Mouse (Mus musculus) granulocyte monocyte progenitor cell, adult 5-6 weeks (primary cell): Measurements from ENCODE around the gene 4921524J17Rik. TPM values are rescaled to one million over a fixed set of nuclear protein-coding genes. Genes with fewer than 3 reads are reported as not detected.
A peak's percentile ranks its signal among the peaks of the same experiment; 100 is the strongest.

Source experiments
- ATAC-seq: replicated peaks from 2 replicates; pipeline ENCODE4 v1.8.0; 2016; ENCODE audit warnings: mild to moderate bottlenecking, moderate TSS enrichment, inconsistent platforms; ENCODE audit not compliant: poor library complexity, severe bottlenecking
- total RNA-seq, 2 experiments: library from RNA; stranded (forward) in 1 of 2; stranded (reverse) in 1 of 2; fragments of 200-712, 200-1000 nt in 1 of 2; fragments of >200 nt in 1 of 2; fragmentation: Nextera tagmentation in 1 of 2; gene quantifications; 2 replicates each; pipeline ENCODE4 v1.2.3; 2014 to 2017

Gene 4921524J17Rik
- total RNA-seq, 2 experiments from 2014 or later = 11.2 to 38.7 TPM

DNA sequence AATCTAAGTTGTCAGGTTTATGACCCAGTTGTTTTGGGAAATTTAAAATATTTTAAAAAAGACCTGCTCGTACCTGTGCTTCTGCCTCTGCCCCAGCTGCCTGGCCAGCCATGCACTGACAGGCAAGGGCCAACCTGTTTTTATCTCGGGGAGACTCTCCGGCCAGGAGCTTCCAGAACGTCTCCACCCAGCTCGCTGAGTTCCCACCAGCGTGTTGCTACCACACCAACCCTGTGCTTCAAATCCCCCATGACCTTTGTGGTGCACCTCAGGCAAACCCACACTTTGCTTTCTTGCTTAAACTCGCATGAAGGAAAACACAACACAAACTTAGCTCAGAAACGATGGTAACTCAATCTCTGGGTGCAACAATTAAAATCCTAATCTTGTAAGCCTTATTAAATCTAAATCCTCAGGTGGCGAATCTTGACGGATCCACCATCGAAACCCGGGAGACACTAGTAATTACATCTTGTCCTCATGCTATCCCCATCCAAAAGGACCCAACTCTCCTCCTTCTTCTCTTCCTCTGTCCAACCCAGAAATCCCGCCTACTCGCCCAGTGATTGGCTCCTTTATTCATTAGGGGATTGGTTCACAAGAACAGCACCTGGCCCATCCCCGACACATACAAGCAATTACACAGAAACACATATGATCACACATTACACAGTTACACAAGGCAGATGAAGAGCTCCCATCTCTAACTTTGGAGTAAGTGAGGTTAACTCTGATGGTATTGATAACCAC lies 13.5 kb upstream of the 4921524J17Rik start:
- ATAC-seq = no peak

DNA sequence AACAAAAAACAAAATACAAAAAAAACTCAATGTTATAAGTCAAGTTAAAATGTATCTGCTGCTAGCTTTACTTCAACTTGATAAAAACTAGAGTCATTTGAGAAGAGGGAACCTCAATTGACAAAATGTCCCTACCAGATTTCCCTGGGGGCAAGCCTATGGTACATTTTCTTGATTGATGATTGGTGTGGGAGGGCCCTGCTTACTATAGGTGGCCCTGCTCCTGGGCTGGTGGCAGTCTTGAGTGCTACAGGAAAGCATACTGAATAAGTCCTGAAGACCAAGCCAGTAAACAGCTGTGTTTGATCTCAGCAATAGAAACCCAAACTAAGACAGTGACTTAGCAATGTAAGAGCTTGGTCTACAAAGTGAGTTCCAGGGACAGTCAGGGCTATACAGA lies 11.5 kb upstream of the 4921524J17Rik start:
- no peak for ATAC-seq

DNA sequence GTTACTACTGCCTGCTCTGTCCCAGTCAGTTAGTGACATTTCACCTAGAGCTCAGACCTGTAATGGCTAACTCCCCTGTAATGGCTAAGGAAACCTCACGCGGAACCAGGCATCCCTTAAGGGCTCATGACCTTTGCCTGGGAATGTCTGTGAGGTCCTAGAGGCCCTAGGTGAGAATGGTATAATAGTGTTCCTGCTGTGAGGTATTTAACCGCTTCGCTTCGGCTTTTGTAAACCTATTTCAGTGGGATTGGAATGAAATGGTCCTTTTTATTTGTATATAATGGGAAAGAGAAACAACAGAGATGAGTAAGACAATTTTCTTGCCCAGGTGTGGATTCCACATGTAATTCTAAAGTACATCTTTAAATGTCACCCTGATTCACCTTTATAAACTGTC lies 8.9 kb upstream of the 4921524J17Rik start:
- ATAC-seq = no peak

DNA sequence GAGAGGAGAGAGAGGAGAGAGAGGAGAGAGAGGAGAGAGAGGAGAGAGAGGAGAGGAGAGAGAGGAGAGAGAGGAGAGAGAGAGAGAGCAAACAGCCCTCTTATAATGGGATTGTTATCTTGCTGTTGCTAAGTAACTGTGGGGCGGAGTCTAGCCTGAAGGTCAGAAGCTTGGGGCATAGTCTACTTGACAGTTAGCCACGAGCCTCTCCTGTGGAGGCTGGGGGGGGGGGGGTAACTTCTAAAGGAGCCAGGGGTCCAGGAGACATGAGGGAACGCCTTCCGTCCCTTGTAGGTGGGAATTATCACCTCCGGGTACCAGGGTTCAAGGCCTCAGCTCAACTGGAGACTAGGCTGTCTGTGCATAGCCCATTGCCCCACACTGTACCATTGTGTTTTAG lies 3.1 kb upstream of the 4921524J17Rik start:
- no peak for ATAC-seq

DNA sequence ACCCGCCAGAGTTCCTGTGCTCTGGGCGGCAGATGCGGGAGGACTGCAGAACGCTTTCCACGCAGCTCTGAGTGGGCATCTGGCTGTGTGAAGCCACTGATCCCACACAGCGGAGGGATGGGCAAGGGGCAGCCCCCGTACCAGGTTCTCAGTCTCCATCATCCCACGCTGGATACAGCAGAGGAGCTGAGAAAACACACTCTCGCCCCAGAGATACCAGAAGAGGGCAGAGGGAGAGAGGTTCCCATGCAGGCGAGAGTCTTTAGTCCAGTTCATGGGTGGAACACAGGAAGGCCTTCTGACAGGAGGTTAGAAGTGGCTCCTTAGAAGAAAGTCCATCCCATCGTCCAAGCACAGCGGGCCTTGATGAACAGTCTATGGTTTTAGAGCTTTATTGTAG lies 2.2 kb upstream of the 4921524J17Rik start:
- no peak for ATAC-seq

DNA sequence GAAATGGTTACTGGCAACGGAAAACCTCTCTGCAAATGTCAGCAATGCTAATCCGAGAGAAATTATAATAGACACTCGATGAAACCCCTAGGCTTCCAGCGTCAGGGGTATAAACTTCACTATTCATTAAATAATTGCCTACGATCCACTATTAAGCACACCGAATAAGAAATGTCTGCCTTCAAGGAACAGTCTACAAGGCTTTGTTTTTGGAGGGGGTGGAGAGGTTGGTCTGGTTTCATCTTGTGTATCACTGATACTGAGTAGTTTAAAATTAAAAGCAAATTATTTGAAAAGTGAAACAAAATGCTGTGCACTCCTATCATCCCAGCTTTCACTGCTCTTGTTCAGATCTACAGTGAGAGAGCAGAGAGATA lies 372 bp upstream of the 4921524J17Rik start:
- peak; percentile 10; the same call in 1 of the 2 replicates for ATAC-seq

DNA sequence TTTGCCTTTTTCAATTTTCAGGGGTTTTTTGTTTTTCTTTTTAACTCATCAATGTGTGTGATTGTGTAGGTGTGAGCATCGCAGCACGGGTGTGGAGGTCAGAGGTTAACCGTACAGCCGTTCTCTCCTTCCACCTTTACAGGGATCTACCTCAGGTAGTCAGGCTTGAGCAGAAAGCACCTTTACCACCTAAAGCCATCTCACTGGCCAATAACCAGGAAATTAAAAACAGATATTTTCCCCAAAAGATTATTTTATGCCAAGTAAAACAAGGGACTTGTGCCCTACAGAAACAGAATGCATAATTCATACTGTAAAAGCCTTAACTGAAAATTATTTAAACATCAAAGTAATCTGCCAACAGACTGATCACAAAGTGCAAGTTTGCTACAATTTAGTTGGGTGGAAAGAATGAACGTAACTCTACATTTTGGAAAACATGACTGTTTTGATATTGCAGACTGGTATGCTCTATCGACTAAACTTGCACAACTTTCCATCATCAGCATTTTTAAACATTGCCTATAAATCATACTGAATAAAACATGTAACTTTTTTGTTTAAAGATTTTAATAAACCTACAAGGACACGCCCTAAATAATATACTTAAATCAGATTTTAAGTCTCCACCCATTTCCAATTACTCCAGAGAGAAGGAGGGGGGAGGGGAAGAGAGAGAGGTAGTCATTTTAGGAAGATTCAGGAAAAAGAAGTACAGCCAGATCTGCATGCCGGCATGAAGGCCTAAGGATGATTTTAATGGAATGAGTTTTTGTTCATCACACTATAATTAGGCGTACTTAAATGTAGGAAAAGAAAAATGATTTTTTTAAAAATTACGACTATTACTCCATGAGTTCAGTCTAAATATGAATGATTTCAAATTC lies 1.1 kb downstream of the 4921524J17Rik start:
- no peak for ATAC-seq

DNA sequence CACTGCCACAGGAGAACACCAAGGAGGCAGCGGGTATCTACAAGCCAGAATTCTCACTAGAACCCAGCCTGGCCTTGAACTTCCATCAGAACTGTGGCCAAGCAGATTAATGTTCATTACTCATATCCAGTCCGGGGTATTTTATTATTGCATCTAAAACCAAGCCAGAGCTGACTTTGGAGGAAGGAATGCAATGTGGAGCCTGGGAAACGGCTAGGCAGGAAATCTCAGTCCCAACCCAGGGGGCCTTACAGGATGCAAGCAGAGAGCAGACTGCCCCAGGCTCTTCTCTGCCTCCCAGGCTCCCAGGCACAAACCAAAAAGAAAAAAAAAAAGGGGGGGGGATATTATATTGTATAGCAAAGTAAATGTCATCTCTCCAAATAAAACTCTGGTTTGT lies 1.8 kb downstream of the 4921524J17Rik start:
- no peak for ATAC-seq

DNA sequence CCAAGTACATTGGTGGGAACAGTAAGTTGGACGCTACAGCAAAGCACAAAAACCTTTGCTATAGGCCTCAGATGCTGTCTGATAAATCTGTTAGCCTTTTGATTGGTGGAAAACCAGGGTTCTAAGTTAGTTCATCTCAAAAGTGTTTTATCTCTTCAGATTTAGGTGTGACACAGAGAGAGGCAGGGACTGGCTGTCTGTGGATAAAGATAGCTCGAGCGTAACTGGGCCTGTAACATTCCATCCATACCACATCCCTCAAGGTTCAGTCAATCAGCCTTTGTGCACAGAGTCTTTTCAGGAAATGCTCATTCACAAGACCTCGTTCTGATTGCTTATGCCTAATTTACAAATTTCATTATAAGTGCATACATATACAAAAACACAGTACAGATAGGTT lies 3.4 kb downstream of the 4921524J17Rik start:
- ATAC-seq = no peak

DNA sequence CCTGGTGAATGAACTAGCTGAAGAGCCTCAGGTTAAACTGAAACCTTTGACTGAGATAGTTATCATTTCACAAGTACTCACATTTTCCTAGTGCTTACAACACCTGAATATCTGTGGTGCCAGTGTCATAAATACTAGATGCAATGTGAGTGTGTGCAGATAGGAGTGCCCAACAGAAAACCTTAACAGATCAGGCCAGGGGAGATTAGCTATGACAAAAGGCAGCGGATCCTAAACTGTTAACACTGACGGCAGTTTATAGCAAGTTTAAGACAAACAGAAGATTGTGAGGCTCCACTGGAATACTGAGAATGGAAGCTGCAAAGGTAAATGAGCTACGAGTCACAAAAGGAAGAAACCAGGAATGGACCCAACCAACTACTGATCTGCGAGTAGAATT lies 5.6 kb downstream of the 4921524J17Rik start:
- ATAC-seq = 0 out of 2 replicates have a peak, but pooled peaks have one; percentile 22

DNA sequence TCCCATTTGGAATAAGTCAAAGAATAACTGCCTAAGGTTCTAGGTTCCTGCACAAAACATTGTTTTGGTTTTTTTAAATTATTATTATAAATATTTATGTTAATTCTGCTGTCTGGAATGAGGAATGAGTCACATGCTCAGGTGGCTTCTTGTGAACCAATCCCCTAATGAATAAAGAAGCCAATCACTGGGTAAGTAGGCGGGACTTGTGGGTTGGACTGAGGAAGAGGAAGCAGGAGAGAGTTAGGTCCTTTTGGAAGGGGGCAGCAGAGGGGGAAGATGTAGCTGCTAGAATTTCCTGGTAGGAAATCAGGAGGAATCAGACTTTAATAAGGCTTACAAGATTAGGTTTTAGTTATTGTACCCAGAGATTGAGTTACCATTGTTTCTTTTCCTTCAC lies 11.3 kb downstream of the 4921524J17Rik start:
- peak; percentile 46; the same call in 1 of the 2 replicates for ATAC-seq

DNA sequence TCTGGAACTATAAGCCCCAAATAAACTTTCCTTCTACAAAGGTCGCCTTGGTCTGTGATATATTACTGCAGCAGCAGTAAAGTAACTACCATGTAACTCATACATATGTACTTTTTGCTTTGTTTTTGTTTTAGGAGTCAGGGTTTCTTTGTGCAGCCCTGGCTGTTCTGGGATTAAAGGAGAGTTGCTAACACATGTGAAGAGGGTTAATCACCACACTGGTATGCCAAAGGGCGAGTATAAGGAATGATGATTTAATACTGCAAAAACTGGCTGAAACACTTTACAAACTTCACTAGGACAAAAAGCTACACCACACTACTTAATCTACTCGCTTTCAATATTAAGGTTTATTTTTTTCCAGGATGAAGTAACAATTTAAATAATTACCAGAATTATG lies 24.1 kb downstream of the 4921524J17Rik start:
- ATAC-seq = no peak

DNA sequence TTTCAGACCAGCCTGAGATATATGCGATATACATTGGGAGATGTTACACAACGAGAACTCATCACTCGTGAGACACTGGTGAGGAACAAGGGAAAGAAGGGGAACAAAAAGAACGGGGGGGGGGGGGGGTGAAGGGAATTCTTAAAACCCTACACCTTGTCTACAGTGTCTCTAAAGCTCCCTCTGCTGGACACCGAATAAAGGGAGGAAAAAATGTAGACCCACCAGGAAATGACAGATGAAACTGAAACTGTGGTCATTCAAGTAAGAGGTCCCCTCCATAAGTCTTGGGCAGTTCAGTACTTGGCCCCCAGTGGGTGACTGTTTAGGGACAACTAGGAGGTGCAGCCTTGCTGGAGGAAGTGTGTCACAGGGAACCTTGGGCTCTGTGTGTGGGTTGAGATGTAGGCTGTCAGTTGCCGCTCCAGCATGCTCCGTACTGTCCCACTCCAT lies 24.6 kb downstream of the 4921524J17Rik start:
- ATAC-seq = peak; percentile 99

DNA sequence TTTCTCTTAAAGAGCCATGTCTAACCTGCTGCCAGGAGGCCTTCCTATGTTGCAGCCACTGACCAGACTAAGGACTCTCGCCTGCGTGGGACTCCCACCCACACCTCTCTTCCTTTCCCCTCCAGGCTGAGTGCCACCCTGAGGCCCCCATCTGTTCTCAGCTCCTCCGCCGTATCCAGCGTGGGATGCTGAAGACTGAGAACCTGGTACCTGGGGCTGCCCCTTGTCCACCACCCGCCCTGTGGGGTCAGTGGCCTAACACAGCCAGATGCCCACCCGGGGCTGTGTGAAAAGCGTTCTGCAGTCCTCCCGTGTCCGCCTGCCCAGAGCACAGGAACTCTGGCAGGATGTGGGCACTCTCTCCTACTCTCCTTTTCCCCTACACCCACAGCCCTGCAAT lies 26.7 kb downstream of the 4921524J17Rik start:
- no peak for ATAC-seq

DNA sequence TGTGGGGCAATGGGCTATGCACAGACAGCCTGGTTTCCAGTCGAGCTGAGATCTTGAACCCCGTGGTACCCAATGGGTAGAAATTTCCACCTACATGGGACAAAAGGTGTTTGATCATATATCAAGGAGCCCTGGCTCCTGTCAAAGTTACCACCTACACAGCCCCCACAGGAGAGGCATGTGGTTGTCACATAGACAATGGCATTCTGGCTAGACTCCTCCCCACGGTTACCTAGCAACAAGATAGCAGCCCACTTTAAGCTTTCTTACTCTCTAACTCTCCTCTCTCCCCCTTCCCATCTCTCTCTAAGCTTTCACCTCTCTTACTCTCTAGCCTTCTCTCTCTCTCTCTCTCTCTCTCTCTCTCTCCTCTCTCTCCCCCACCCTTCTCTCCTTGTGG lies 27.2 kb downstream of the 4921524J17Rik start:
- ATAC-seq = no peak

DNA sequence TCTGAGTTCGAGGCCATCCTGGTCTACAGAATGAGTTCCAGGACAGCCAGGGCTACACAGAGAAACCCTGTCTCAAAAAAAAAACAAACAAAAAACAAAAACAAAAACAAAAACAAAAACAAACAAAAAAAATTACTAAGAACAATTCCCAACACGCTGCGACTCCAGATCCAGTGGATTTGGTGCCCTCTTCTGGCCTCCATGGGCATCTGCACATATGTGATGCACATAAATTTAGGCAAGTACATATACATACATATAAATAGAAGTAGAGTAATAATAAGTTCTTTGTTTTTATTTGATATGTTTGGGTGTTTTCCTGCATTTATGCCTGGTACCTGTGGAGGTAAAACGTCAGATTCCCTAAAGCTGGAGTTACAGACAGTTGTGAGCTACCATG lies 34.1 kb downstream of the 4921524J17Rik start:
- no peak for ATAC-seq

DNA sequence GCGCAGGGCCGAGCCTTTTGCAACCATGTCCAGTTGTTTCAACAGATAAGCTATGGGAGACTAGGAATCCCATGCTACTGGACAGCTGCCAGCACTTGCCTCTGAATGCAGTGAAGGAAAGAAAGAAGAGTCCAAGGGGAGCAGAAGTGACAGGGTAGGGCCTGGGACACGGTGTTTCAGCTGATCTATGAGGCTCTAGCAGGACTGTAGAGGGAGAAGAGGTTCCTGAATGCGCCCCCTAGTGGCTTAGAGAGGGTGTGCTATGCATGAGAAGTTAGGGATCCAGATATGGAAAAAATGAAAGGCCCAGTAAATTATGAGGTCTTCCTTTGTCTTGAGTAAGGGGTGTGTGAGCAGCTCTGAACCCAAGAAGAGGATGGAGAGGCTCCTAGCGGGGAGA lies 35.1 kb downstream of the 4921524J17Rik start:
- peak; percentile 84 for ATAC-seq

DNA sequence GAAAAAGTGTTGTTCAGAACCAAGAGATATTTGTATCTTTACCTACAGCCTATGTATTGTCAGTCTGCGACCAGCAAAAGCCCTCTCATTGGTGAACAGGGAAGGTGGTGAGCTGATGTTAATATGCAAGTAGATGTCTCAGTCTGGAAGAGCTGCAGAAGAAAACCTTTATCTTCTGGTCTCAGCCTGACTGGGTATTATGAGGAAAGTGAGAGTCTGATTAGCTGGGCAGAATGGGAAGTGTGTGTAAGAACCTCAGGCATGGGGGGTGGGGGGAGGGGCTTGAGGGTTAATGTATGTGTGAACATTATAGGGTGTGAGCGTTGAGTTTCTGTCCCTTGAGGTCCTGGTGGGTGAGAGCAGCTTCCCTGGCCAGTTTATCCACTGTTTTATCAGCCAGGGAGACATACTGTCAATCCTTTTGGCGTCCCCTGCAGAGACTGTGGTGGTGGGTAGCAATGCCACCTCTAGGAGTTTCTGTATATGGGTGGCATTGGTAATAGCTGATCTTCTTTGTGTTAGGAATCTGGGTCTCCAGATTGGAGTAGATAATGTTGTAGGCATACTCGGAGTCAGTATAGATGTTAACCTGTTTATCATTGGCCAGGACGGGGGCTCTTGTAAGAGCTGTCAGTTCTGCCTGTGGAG lies 36.1 kb downstream of the 4921524J17Rik start:
- peak; percentile 44 for ATAC-seq

DNA sequence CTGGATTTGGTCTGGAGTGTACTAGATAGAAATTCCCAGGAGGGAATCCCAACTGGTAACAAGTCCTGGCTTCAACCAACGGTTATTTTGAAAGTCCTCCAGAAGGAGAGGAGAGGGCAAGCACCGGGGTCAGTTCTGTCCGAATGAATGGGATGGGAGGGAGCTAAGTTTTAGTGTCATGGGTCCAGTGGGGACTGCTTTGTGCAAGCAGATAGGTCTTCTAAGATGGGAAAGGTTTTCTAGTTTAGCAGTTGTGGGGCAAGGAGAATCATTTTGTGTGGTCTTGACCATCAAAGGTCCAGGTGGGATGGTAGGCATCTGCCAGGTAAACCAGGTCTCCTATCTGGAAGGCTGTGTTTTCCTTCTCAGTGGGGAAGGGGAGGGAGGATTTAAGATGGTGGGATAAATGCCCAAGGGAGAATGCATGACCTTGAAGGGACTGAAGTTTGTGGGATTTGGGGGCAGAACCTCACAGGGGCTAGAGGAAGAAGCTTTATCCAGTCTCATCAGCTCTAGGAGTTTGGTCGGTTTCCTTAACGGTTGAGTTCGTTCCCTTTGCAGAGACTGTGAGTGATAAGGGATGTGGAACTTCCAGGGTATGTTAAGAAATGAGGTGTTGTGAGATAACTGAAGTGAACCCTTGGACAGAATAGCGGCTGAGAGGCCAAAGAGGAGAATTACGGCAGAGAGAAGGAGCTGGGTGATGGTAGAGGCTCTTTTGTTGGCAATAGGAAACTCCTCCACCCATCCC lies 36.8 kb downstream of the 4921524J17Rik start:
- ATAC-seq = no peak

DNA sequence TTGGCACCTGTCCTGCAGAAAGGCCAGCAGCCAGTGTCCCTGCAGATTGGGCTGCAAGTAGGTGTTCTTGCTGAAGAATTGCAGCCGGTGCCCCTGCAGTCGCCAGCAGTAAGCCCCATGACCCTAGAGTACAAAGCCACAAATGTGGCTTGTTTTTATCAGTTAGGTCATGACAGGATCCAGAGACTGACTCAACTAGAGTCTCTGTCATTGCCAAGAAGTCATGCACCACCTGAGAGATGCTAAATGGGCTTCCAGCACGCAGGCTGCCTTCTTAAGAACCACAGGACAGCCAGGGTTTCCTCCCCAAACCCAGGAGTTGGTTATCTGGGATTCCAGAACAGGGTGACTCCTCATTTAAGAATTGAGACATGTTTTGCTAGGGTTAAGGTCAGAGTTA lies 37.6 kb downstream of the 4921524J17Rik start:
- no peak for ATAC-seq
